Mouse (Mus musculus): ENCODE data around the gene Dlg1.

DNA sequence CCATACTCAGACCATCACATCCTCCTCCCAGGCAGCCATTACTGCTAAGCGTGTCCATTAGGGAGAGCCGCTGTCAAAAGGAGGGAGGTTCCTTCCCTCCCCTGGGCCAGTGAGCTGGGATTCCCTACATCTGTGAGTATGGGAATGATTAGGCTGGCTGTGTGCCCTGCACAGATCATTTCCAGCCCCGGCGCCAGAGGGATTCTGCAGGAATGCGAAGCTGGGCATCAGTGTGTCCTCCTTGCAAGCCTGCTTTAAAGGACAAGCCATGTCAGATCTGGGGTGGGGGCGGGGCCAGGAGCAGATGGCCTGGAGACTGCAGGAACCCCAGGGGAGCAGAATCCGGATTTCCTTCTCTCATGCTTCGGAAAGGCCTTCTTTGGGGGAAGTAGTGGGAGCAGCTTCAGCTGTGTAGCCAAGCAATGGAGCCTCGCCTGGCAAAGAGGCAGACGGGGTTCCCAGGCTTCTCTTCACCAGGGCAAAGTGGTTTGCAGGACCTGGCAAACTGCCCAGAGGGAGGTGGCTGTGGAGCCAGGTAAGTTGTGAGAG lies 45.3 kb upstream of the Dlg1 start:
- TF ChIP-seq CTCF (IDR thresholded peaks at IDR 0.05; ENCODE audit: insufficient read depth, low read depth, low read length) (no peak), POLR2A (IDR thresholded peaks at IDR 0.05; ENCODE audit: insufficient read depth, low read depth, low read length) (no peak)

All from olfactory bulb, adult 2 months (tissue).